Comparison of ENCODE assay signal across 7 mouse cellular contexts in the genomic region with DNA sequence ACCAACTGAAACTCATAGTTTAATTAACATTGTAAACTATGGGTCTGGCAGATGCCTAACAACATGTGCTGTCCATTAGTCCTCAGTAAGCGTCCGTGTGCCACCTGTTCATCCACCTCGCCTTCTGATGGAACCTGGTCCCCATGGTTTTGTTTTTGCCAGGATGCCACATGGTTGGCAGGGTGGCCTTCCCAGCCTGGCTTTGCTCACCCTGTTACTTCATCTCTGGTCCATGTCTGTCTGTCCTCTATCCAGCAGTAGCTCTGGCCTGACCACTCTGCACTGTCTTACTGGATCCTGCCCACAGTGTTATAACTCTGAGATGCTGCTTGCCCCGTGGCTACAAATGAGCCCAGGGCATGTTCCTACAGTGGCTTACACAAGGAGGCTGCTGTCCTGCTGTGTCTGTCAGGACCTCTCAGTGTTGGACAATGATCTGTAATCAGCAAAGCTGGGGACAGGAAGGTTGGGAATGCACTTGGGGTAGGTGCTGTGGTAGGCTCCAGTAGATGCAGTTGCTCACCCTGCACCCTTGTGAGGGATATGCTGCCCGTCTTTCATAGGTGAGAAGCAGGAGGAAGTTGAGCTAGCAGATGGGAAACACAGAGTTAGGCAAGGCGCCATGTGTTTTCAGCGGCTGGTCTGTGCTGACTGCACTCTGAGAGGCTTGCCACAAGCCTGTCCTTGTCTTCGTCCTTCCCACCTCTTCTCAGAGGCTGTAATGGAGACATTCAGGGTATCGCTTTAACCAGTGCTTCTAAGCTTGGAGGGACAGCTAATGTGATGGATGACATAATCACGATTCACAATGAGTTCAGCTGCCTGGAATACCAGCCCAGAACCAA.
A peak's percentile ranks its signal among the peaks of the same experiment; 100 is the strongest.
DNase-seq lines count a peak whose midpoint lies in the region; ATAC-seq and TF ChIP-seq lines count a peak whose summit lies in the region.

No protein-coding gene starts in this region.

- DNase-seq in cerebellum, adult 9-11 months = peak; percentile 86
- DNase-seq in retina, postnatal 1 day = peak; percentile 72
- no peak for DNase-seq in spleen, postnatal 14 days (ENCODE audit: low spot score in 2 of 2)
- DNase-seq in embryo, embryonic 11 days = no peak
- no peak for DNase-seq in embryo, embryonic 10 days (ENCODE audit: low spot score)

- TF ChIP-seq CTCF in bone marrow macrophage, adult 2 months (IDR thresholded peaks at IDR 0.05; ENCODE audit: low read depth, low read length) = no peak

- ATAC-seq in hindbrain, embryonic 16.5 days = peak; percentile 32; the same call in 1 of the 2 replicates

- TF ChIP-seq POLR2A in bone marrow macrophage, adult 2 months (IDR thresholded peaks at IDR 0.05; ENCODE audit: borderline replicate concordance, low read depth, low read length) = no peak

- no peak overlapping the region for H3K9ac ChIP-seq in hindbrain, embryonic 16.5 days (ENCODE audit: low read depth, low read length)

- no peaks in the 10 kb centered on the region for H3K36me3 ChIP-seq in hindbrain, embryonic 16.5 days (ENCODE audit: control insufficient read depth, insufficient read depth, low read length)

- H3K4me3 ChIP-seq in bone marrow macrophage, adult 2 months (ENCODE audit: insufficient read depth, low read length) = no peak overlapping the region
- no peak overlapping the region for H3K4me3 ChIP-seq in hindbrain, embryonic 16.5 days (ENCODE audit: low read length)

- no peaks in the 10 kb centered on the region for H3K27me3 ChIP-seq in hindbrain, embryonic 16.5 days (replicated peaks; ENCODE audit: control insufficient read depth, insufficient read depth, low read length)

- no peak overlapping the region for H3K4me2 ChIP-seq in hindbrain, embryonic 16.5 days (ENCODE audit: low read length)

- H3K9me3 ChIP-seq in hindbrain, embryonic 16.5 days (ENCODE audit: control insufficient read depth, low read length) = no peaks in the 10 kb centered on the region

- H3K27ac ChIP-seq in bone marrow macrophage, adult 2 months (ENCODE audit: insufficient read depth, low read depth, low read length) = peak overlapping the region; percentile 86
- H3K27ac ChIP-seq in hindbrain, embryonic 16.5 days (ENCODE audit: low read depth, low read length) = no peak overlapping the region

- H3K4me1 ChIP-seq in bone marrow macrophage, adult 2 months (ENCODE audit: control insufficient read depth, insufficient read depth, low read length) = peaks cover 48% of the 10 kb centered on the region
- peaks cover 40% of the 10 kb centered on the region for H3K4me1 ChIP-seq in hindbrain, embryonic 16.5 days (ENCODE audit: control insufficient read depth, insufficient read depth, low read depth, low read length)

- 56% methylated on average over 10 of the region's 10 CpGs for WGBS in hindbrain, embryonic 16.5 days

Comparison
In these comparisons a context has a peak if more than half of its experiments do, and no peak if none do; other contexts are left out.
1. DNase-seq: peak in cerebellum, adult 9-11 months (single experiment) and retina, postnatal 1 day (single experiment); none in spleen, postnatal 14 days (0 of 2), embryo, embryonic 11 days (single experiment) and embryo, embryonic 10 days (single experiment).